Mouse (Mus musculus) forebrain, embryonic 15.5 days (tissue): ENCODE measurements around the gene Lekr1. TPM values are rescaled to one million over a fixed set of nuclear protein-coding genes. Genes with fewer than 3 reads are reported as not detected.
"Not testable (repeated sequence)": the region's sequence is repeated elsewhere in the genome, so short reads cannot be mapped to it uniquely, and the experiment has no call there.

ENCODE experiments used
- ATAC-seq: fragments of 200-750 bp; cut with Nextera tagmentation; replicated peaks from 2 replicates; pipeline ENCODE4 v1.8.0; 2017; ENCODE audit warnings: mild to moderate bottlenecking, moderate TSS enrichment, moderate library complexity
- H3K27ac ChIP-seq: fragments of 300-500 bp; sonication (generic); replicated peaks from 2 replicates; pipeline ENCODE4 v1.5.1; 2015; ENCODE audit warnings: mild to moderate bottlenecking, inconsistent platforms
- H3K27me3 ChIP-seq: fragments of 300-500 bp; sonication (generic); 2 replicates; pipeline ENCODE4 v1.6.1; 2015; ENCODE audit warnings: inconsistent platforms
- H3K36me3 ChIP-seq: fragments of 300-500 bp; sonication (generic); 2 replicates; pipeline ENCODE4 v1.6.1; 2015; ENCODE audit warnings: mild to moderate bottlenecking, inconsistent platforms
- H3K4me1 ChIP-seq: fragments of 300-500 bp; sonication (generic); 2 replicates; pipeline ENCODE4 v1.6.1; 2015; ENCODE audit warnings: inconsistent platforms
- H3K4me2 ChIP-seq: fragments of 300-500 bp; sonication (generic); replicated peaks from 2 replicates; pipeline ENCODE4 v1.6.1; 2015; ENCODE audit warnings: mild to moderate bottlenecking, inconsistent platforms
- H3K4me3 ChIP-seq: fragments of 300-500 bp; sonication (generic); 2 replicates; pipeline ENCODE4 v1.5.1; 2015; ENCODE audit warnings: mild to moderate bottlenecking, inconsistent platforms
- H3K9ac ChIP-seq: fragments of 300-500 bp; sonication (generic); replicated peaks from 2 replicates; pipeline ENCODE4 v1.6.1; 2015; ENCODE audit warnings: mild to moderate bottlenecking, inconsistent platforms
- H3K9me3 ChIP-seq: fragments of 300-500 bp; sonication (generic); 2 replicates; pipeline ENCODE4 v1.6.1; 2016; ENCODE audit warnings: inconsistent platforms
- WGBS: fragments of 180-500 bp; shearing (Covaris S2); methylation state at CpG from one replicate; pipeline ENCODE4 v1.1.7; 2015; ENCODE audit warnings: mixed read lengths; 5-methylcytosine and 5-hydroxymethylcytosine counted together
- polyA plus RNA-seq: library from polyadenylated mRNA; unstranded; fragments of >200 nt; fragmentation: Nextera tagmentation; extraction: Ambion mirVana; gene quantifications from 2 replicates; pipeline ENCODE4 v1.2.1, GENCODE M21; 2015

The Lekr1 gene
- polyA plus RNA-seq, 1 experiment from 2014 or later, result 6.8 TPM

DNA sequence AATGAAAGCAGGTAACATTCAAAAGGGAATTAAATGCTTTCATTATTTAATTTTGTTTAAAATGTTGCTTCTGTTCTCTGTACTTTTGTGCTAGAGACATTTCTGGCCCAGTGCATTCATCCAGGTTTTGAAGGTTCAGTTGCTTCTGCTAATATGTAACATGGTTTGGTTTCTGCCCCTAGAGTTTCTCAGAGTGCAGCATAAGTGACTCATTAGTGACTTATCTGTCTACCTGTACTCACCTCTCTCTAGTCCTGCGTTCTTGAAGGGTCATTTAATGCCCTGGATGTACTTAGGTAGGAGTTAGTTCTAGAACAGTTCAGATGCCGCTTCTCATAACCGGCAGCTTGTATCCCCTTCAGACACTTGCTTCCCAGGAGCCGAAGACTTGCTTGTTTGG is 56.9 kb downstream of the Lekr1 start:
- H3K27ac ChIP-seq, result no peak overlapping the region
- H3K27me3 ChIP-seq, result no peaks in the 10 kb centered on the region
- WGBS, result 92% methylated on average over 4 of the region's 4 CpGs
- no peak overlapping the region for H3K4me3 ChIP-seq
- no peaks in the 10 kb centered on the region for H3K4me1 ChIP-seq
- no peak overlapping the region for H3K4me2 ChIP-seq
- ATAC-seq, result no peak
- H3K9ac ChIP-seq, result no peak overlapping the region
- no peaks in the 10 kb centered on the region for H3K36me3 ChIP-seq
- no peaks in the 10 kb centered on the region for H3K9me3 ChIP-seq

DNA sequence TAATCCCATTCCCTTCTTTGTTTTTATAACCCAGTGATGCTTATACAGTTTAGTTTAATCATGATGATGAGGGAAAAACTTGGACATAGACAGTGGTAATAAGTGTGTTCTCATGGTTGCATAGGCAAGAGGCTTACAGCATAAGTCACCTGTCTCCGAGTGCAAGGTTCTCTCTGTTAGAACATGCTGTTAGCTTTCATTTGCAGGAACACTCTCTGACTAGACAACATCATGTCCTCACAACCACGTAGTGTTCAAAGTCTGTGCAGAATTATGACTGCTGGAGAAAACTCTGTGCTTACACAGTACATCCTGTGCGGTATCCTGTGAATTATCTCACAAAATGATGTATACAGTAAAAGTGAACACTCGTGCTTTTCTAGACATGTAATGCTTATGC is 57.6 kb downstream of the Lekr1 start:
- no peak for ATAC-seq
- no peaks in the 10 kb centered on the region for H3K4me1 ChIP-seq
- H3K27ac ChIP-seq, result no peak overlapping the region
- H3K9me3 ChIP-seq, result no peaks in the 10 kb centered on the region
- no peak overlapping the region for H3K4me2 ChIP-seq
- no peak overlapping the region for H3K9ac ChIP-seq
- H3K4me3 ChIP-seq, result no peak overlapping the region
- WGBS, result 84% methylated on average over 4 of the region's 4 CpGs
- H3K36me3 ChIP-seq, result no peaks in the 10 kb centered on the region
- no peaks in the 10 kb centered on the region for H3K27me3 ChIP-seq

DNA sequence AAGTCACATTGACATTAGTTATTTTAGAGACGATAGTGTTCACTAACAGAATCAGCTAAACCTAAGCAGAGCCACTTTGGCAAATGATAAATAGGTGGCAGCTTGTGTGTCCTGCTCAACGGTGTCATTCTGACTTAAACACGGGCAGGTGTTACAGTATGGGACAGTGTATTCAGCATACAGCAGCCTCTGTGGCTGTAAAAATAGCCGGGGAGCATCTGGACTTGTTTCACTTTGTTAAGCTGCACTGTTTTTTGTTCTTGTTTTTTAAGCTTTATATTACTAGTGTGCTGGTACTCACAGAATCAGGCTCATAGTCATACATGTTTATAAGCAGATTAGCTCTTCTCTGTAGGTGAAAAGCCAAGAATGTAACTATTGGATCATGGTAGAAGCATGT is 71.8 kb downstream of the Lekr1 start:
- H3K4me2 ChIP-seq, result no peak overlapping the region
- no peaks in the 10 kb centered on the region for H3K4me1 ChIP-seq
- H3K36me3 ChIP-seq, result no peaks in the 10 kb centered on the region
- no peak overlapping the region for H3K4me3 ChIP-seq
- H3K9ac ChIP-seq, result no peak overlapping the region
- H3K27me3 ChIP-seq, result no peaks in the 10 kb centered on the region
- no peak overlapping the region for H3K27ac ChIP-seq
- WGBS, result 78% methylated on average over 4 of the region's 4 CpGs
- no peak for ATAC-seq
- H3K9me3 ChIP-seq, result no peaks in the 10 kb centered on the region

DNA sequence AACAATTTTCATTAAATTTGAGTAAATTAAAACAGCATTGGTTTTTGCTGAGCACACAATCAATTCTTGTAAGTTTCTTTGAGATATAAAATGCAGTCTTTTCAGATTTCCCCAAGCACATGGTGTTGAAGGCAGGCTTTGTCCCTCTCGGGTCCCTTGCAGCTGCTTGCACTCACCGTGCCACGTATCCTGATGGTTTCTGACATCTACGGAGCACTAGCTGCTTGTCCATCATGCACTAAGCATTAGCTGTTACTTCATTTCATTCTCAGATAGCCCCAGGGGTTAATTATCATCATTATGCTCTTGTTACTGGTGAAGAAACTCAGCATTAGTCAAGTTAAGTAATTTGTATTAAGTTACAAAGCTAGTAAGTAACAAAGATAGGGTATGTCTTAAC is 78.9 kb downstream of the Lekr1 start:
- Histone ChIP-seq H3K27me3 (no peaks in the 10 kb centered on the region), H3K36me3 (no peaks in the 10 kb centered on the region), H3K4me1 (no peaks in the 10 kb centered on the region), H3K9me3 (no peaks in the 10 kb centered on the region), H3K27ac (no peak overlapping the region), H3K9ac (no peak overlapping the region), H3K4me3 (no peak overlapping the region), H3K4me2 (no peak overlapping the region)
- no peak for ATAC-seq
- 41% methylated on average over 4 of the region's 4 CpGs for WGBS

DNA sequence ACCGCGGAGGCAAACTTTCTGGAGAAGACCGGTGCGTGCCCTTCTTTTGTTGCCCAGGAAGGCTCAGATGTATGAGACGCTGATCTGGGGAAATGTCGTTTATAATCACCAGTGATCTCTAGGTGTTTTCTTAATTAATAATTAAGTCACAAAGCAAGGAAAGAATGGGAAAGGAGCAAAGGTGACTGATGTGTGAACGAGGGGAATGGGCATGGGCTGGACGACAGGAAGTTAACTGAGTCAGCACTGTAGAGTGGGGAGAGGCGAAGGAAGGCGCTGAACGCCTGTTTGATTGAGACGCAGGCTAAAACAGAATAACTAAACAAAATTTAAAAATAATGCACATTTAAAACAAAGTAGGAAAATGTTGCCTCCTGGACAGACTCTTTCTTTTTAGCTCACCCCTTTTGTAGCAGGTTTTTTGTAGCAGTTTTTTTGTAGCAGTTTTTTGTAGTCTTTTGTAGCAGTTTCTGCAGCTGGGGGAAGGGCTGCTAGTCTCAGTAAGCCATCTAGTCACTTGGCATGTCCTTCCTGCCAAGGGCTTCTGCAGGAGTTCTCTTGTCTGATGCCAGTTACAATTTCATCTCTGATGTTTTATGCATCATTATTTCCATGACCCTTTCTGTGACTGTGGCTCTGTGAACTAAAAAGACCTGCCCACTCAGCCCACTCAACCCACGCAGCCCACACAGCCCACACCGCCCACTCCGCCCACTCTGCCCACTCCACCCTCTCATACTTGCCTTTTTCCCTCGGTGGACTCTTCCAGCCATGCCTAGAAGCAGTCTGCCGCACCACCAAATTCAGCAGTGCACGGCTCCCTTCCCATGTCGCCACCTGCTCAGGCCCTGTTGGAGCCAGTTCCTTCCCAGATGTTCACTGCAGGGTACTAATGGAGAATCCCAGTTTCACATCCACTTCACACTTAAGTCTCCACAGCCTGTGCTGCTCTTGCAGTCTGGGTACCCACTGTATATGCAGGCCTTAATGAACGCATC is 98.8 kb downstream of the Lekr1 start:
- no peaks in the 10 kb centered on the region for H3K27me3 ChIP-seq
- peaks cover 18% of the 10 kb centered on the region for H3K4me1 ChIP-seq
- no peak overlapping the region for H3K4me3 ChIP-seq
- WGBS, result 64% methylated on average over 20 of the region's 20 CpGs
- 0 out of 2 replicates have a peak, but pooled peaks have one; percentile 25 for ATAC-seq
- no peak overlapping the region for H3K9ac ChIP-seq
- H3K4me2 ChIP-seq, result no peak overlapping the region
- no peaks in the 10 kb centered on the region for H3K36me3 ChIP-seq
- no peaks in the 10 kb centered on the region for H3K9me3 ChIP-seq
- H3K27ac ChIP-seq, result no peak overlapping the region

DNA sequence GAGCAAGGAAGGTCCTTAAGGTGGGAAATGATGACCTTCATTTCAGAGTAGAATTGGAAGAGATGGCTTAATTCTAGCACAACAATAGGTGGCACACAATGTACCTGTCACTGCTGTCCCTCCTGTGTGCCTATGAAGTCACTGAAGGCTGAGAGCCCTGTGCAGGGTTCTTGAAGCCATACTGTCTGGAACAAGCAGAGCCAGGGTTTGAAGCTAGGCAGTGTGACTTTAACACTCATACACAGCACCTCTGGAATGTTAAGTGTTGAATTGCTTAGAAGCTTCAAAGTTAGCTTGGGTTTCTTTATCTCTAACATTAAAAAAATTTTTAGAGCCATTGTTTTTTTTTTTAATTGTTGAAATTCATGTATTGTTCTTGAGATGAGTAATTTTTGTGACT is 100.4 kb downstream of the Lekr1 start:
- Histone ChIP-seq H3K9me3 (no peaks in the 10 kb centered on the region), H3K27me3 (no peaks in the 10 kb centered on the region), H3K36me3 (no peaks in the 10 kb centered on the region), H3K27ac (peak overlapping the region; percentile 50; the same call in 1 of the 2 replicates), H3K4me1 (peaks cover 18% of the 10 kb centered on the region), H3K4me3 (no peak overlapping the region), H3K4me2 (no peak overlapping the region), H3K9ac (no peak overlapping the region)
- no peak for ATAC-seq

DNA sequence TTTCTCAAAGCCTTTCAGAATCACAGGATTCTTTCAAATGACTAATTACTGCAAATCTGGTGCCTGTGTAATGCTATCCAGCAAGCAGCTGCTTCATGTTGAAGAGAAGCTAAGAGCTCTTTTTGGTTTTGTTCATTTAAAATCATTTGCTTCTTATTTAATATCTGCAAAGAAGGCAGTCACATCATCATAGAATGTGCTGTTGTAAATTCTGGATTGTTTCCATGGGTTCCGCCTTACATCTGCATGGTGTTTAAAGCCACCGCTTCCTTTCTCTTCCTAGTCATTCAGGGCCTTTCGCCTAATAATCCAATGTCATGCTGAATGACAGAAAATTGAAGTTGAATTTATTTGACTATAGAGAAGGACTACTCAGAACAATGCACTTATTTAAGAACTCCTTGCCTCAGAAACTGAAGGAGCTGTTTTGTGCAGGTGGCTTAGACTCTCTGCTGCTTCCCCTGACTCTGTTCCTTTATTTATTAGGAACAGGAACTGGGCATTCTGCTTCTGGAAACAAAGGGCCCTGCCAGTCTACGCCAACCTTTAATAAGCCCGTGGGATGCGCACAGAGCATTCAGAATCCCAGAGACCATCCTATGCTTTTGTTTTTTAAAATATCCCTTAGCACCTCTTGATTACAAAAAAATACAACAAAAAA is 101.3 kb downstream of the Lekr1 start:
- WGBS, result 7% methylated on average over 6 of the region's 6 CpGs
- peak; percentile 75 for ATAC-seq
- Histone ChIP-seq H3K27ac (peak overlapping the region; percentile 84), H3K36me3 (no peaks in the 10 kb centered on the region), H3K4me2 (no peak overlapping the region; the same call in 1 of the 2 replicates), H3K4me3 (no peak overlapping the region), H3K9ac (0 out of 2 replicates have a peak overlapping the region, but pooled peaks have one; percentile 4), H3K9me3 (no peaks in the 10 kb centered on the region), H3K4me1 (peaks cover 18% of the 10 kb centered on the region), H3K27me3 (no peaks in the 10 kb centered on the region)

DNA sequence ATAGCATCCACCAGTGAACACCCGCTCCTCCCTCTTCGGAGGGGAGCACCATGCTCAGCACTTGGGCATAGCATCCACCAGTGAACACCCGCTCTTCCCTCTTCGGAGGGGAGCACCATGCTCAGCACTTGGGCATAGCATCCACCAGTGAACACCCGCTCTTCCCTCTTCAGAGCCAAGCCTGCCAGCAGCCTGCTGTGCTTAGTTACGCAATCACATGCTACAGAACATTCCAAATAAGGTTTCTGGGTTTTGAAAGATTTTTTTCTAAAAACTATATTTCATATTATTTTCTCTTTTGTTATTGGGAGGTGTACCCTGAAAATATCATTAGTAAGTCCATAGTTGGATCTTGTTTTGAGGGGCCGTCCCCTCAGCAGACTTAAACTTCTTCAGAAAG is 103.6 kb downstream of the Lekr1 start:
- ATAC-seq, H3K4me3 ChIP-seq, H3K9ac ChIP-seq, H3K27ac ChIP-seq, H3K9me3 ChIP-seq, H3K27me3 ChIP-seq, H3K36me3 ChIP-seq, H3K4me2 ChIP-seq: not testable (repeated sequence)
- H3K4me1 ChIP-seq, result peaks cover 18% of the 10 kb centered on the region
- 90% methylated on average over 7 of the region's 7 CpGs for WGBS

DNA sequence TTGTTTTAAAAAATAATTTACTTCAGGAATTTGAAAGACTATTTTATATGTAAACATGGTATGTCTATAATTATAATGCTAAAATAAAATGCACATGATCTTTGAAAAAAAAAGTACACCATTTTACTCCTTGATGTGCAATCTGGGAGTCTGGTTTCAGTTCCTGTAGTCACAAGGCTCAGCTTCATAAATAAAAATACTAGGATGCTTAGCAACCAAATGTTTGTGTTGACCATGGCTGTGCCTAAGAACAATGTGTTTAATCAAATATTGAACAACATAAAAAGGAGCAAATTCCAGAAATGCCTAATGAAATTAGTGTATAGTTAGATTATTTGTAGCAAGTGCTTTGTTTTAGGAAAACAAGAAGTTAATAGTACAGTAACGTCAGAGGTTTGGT is 107.9 kb downstream of the Lekr1 start:
- no peak overlapping the region for H3K4me2 ChIP-seq
- no peaks in the 10 kb centered on the region for H3K27me3 ChIP-seq
- no peaks in the 10 kb centered on the region for H3K4me1 ChIP-seq
- H3K9ac ChIP-seq, result no peak overlapping the region
- H3K27ac ChIP-seq, result no peak overlapping the region
- WGBS, result 59% methylated on average over 1 of the region's 1 CpGs
- H3K36me3 ChIP-seq, result no peaks in the 10 kb centered on the region
- H3K9me3 ChIP-seq, result no peaks in the 10 kb centered on the region
- ATAC-seq, result no peak
- no peak overlapping the region for H3K4me3 ChIP-seq

DNA sequence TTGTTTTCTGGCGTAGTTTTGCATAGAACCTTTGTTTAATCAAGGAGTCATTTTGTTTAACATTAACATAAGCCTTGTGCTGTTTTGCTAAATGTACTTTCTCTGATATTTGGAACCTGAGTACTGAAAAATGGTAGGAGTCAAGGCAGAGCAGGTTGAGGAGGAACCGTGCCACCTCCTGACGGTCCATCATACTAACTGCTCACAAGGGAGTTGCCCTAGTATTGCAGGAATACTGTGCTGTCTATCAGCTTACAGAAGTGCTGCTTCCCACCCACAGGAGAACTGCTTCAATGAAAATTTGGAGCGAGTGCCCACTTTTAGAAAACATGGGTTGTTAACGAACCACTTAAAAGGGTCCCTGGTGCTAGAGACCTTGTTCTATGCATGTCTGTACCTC is 109.1 kb downstream of the Lekr1 start:
- WGBS, result 61% methylated on average over 5 of the region's 5 CpGs
- Histone ChIP-seq H3K4me1 (no peaks in the 10 kb centered on the region), H3K36me3 (no peaks in the 10 kb centered on the region), H3K27ac (no peak overlapping the region), H3K27me3 (no peaks in the 10 kb centered on the region), H3K4me3 (no peak overlapping the region), H3K9me3 (no peaks in the 10 kb centered on the region), H3K9ac (no peak overlapping the region), H3K4me2 (no peak overlapping the region)
- ATAC-seq, result no peak

DNA sequence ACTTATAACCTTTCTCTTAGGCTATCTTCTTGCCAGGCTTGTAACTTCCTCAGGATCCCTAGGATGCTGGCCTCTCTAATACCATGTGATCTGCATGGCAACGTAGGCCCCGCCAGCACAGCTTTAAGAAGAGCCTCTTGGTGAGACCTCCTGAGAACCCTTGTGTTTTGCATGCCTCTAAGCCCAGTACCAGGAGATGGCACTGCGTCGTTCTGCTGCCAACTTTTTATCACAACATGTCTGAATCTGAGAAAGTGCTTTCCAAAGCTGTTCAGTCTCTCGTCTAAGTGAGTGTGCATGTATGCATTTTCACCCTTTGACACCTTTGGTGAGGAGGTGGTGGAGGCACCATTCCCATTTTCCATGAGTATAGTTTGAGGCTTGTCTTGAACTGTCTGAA is 116.2 kb downstream of the Lekr1 start:
- no peaks in the 10 kb centered on the region for H3K27me3 ChIP-seq
- H3K27ac ChIP-seq, result no peak overlapping the region
- H3K36me3 ChIP-seq, result no peaks in the 10 kb centered on the region
- no peaks in the 10 kb centered on the region for H3K9me3 ChIP-seq
- no peak overlapping the region for H3K9ac ChIP-seq
- no peak overlapping the region for H3K4me2 ChIP-seq
- no peak for ATAC-seq
- no peaks in the 10 kb centered on the region for H3K4me1 ChIP-seq
- H3K4me3 ChIP-seq, result no peak overlapping the region
- WGBS, result 66% methylated on average over 5 of the region's 5 CpGs

DNA sequence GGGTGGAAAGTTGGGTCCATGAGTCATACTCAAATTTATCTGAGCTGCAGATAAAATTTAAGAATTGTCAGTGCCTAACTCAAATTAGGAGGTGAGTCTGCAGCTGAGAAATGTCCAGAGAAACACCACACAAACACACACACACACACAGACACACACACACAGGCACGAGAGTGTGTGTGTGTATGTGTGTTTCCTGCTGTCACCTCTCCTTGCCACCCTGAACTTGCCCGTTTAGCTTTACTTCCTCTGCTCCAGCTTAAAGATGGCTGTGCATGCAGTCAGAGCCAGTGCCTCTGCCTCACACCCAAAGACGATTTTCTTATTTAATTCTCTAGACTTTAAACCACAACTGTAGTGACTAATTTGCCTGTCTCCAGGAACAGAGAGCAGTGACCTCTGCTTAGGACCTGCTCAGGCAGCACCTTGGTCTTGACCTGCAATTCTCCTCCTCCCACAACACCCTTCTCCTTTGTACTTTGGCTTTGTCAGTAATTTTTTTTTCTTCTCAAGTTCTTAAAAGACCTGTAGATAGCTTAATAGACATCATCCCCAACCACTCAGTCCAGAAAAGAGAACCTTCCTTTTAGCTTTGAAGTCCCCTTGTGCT is 124.2 kb downstream of the Lekr1 start:
- no peak for ATAC-seq

More for the DNA sequence above, 124.2 kb downstream of the Lekr1 start:
- Histone ChIP-seq H3K9ac (no peak overlapping the region), H3K27me3 (no peaks in the 10 kb centered on the region), H3K9me3 (no peaks in the 10 kb centered on the region), H3K4me3 (no peak overlapping the region), H3K36me3 (no peaks in the 10 kb centered on the region), H3K27ac (no peak overlapping the region), H3K4me2 (no peak overlapping the region), H3K4me1 (no peaks in the 10 kb centered on the region)
- WGBS, result 65% methylated on average over 3 of the region's 3 CpGs
